In genomic region chr4:108233654-108234053, GRCm38 (mm10) we compare ENCODE assay signal across 26 mouse cellular contexts. TPM values are rescaled to one million over a fixed set of nuclear protein-coding genes. Genes with fewer than 3 reads are reported as not detected.
DNase-seq lines count a peak whose midpoint lies in the region; ATAC-seq and TF ChIP-seq lines count a peak whose summit lies in the region.
"Had no signal": no experiment of that assay in that cellular context is flagged by ENCODE, and none has a peak within 500 bp of the region (broad histone marks: within the 10 kb centered on the region; RNA-seq: fewer than 3 reads in every experiment).

No protein-coding gene starts in this region.

- H3K9ac ChIP-seq in liver, embryonic 15.5 days: no peak overlapping the region
- no peak overlapping the region for H3K9ac ChIP-seq in intestine, embryonic 15.5 days
- no peak overlapping the region for H3K9ac ChIP-seq in liver, postnatal 0 days (replicated peaks)
- H3K9ac ChIP-seq: heart, embryonic 13.5 days; hindbrain, embryonic 13.5 days had no signal

- no peak for TF ChIP-seq CTCF in kidney, adult 2 months (conservative IDR thresholded peaks at IDR 0.05; ENCODE audit: insufficient read depth, insufficient read length, low read depth, low read length)
- no peak for TF ChIP-seq CTCF in liver, postnatal 0 days (IDR thresholded peaks at IDR 0.05; ENCODE audit: low read depth)

- H3K27ac ChIP-seq in kidney, adult 2 months (ENCODE audit: insufficient read depth, low read depth, low read length): no peak overlapping the region
- no peak overlapping the region for H3K27ac ChIP-seq in liver, embryonic 15.5 days (replicated peaks)
- no peak overlapping the region for H3K27ac ChIP-seq in intestine, embryonic 15.5 days
- H3K27ac ChIP-seq in liver, postnatal 0 days (ENCODE audit: low read depth): peak overlapping the region; percentile 93
- H3K27ac ChIP-seq: heart, adult 2 months; heart, embryonic 10.5 days; heart, embryonic 13.5 days; hindbrain, embryonic 10.5 days; hindbrain, embryonic 13.5 days had no signal

- 65% methylated on average over 3 of the region's 3 CpGs for WGBS in kidney, adult 2 months
- WGBS in liver, embryonic 15.5 days (ENCODE audit: insufficient replicate concordance): 59% methylated on average over 3 of the region's 3 CpGs
- WGBS in intestine, embryonic 15.5 days: 72% methylated on average over 3 of the region's 3 CpGs
- WGBS in liver, postnatal 0 days (ENCODE audit: insufficient replicate concordance): 65% methylated on average over 3 of the region's 3 CpGs

- H3K4me1 ChIP-seq in kidney, adult 2 months (ENCODE audit: control insufficient read depth, insufficient read depth, low read length): no peaks in the 10 kb centered on the region; the same call in 1 of the 2 replicates
- no peaks in the 10 kb centered on the region; the same call in 1 of the 2 replicates for H3K4me1 ChIP-seq in liver, embryonic 15.5 days (replicated peaks)
- no peaks in the 10 kb centered on the region for H3K4me1 ChIP-seq in intestine, embryonic 15.5 days (replicated peaks)
- H3K4me1 ChIP-seq in liver, postnatal 0 days (ENCODE audit: insufficient read depth): no peaks in the 10 kb centered on the region
- H3K4me1 ChIP-seq: heart, embryonic 10.5 days; heart, embryonic 13.5 days; hindbrain, embryonic 10.5 days; hindbrain, embryonic 13.5 days had no signal

- H3K36me3 ChIP-seq in kidney, adult 2 months (ENCODE audit: control insufficient read depth, insufficient read depth, low read length): peaks cover 6% of the 10 kb centered on the region
- peaks cover 20% of the 10 kb centered on the region for H3K36me3 ChIP-seq in liver, embryonic 15.5 days (replicated peaks)
- peaks cover 7% of the 10 kb centered on the region; the same call in 1 of the 2 replicates for H3K36me3 ChIP-seq in intestine, embryonic 15.5 days
- H3K36me3 ChIP-seq in liver, postnatal 0 days (replicated peaks; ENCODE audit: insufficient read depth, low read length): peaks cover 18% of the 10 kb centered on the region

- TF ChIP-seq EP300 in liver, postnatal 0 days (IDR thresholded peaks at IDR 0.05; ENCODE audit: low read depth): peak; percentile 85

- DNase-seq in kidney, adult 2 months: peak; percentile 33
- DNase-seq in kidney, adult 18-20 months: no peak
- DNase-seq in liver: no peak
- no peak for DNase-seq in liver, postnatal 0 days
- DNase-seq in cerebellum, adult 18-20 months: no peak
- DNase-seq in heart, postnatal 36 days: no peak
- DNase-seq: adrenal gland, adult 8-10 months; adrenal gland, postnatal 25 days; cerebellum, adult 11-12 months; cerebellum, adult 9-10 months; cerebellum, postnatal 14 days; gastrocnemius, postnatal 25 days; heart, adult 2 months had no signal

- no peak for TF ChIP-seq POLR2A in kidney, adult 2 months (IDR thresholded peaks at IDR 0.05; ENCODE audit: low read depth, low read length)

- 0 out of 2 replicates have a peak, but pooled peaks have one; percentile 40 for ATAC-seq in liver, embryonic 15.5 days (ENCODE audit: insufficient read depth)
- ATAC-seq in intestine, embryonic 15.5 days: 0 out of 2 replicates have a peak, but pooled peaks have one; percentile 47
- ATAC-seq in liver, postnatal 0 days: peak; percentile 95
- ATAC-seq: activated CD4-positive, CD25-positive, alpha-beta regulatory T cell, adult 4 months; forebrain, embryonic 14.5 days; hindbrain, embryonic 16.5 days had no signal

- intact Hi-C loops in heart, postnatal 36 days (cut with DNase I): no loop called here

- no peak overlapping the region for H3K4me2 ChIP-seq in liver, embryonic 15.5 days
- H3K4me2 ChIP-seq in intestine, embryonic 15.5 days (replicated peaks): no peak overlapping the region
- no peak overlapping the region for H3K4me2 ChIP-seq in liver, postnatal 0 days (ENCODE audit: low read depth, low read length)
- H3K4me2 ChIP-seq: heart, embryonic 13.5 days; hindbrain, embryonic 13.5 days had no signal

- no peaks in the 10 kb centered on the region for H3K9me3 ChIP-seq in liver, embryonic 15.5 days (replicated peaks)
- no peaks in the 10 kb centered on the region for H3K9me3 ChIP-seq in intestine, embryonic 15.5 days
- no peaks in the 10 kb centered on the region for H3K9me3 ChIP-seq in liver, postnatal 0 days (ENCODE audit: low read length)
- H3K9me3 ChIP-seq: heart, embryonic 10.5 days; heart, embryonic 13.5 days; hindbrain, embryonic 10.5 days; hindbrain, embryonic 13.5 days had no signal

- no peak overlapping the region for H3K4me3 ChIP-seq in kidney, adult 2 months (ENCODE audit: insufficient read depth, low read depth, low read length)
- H3K4me3 ChIP-seq in liver, embryonic 15.5 days (replicated peaks): no peak overlapping the region
- H3K4me3 ChIP-seq in intestine, embryonic 15.5 days (replicated peaks): no peak overlapping the region
- no peak overlapping the region for H3K4me3 ChIP-seq in liver, postnatal 0 days (ENCODE audit: low read depth, low read length)
- H3K4me3 ChIP-seq: heart, adult 2 months; heart, embryonic 10.5 days; heart, embryonic 13.5 days; hindbrain, embryonic 10.5 days; hindbrain, embryonic 13.5 days had no signal

- H3K27me3 ChIP-seq in kidney, adult 2 months (replicated peaks; ENCODE audit: control insufficient read depth, insufficient read depth, low read length): no peaks in the 10 kb centered on the region
- no peaks in the 10 kb centered on the region for H3K27me3 ChIP-seq in liver, embryonic 15.5 days
- no peaks in the 10 kb centered on the region for H3K27me3 ChIP-seq in intestine, embryonic 15.5 days (replicated peaks)
- H3K27me3 ChIP-seq in liver, postnatal 0 days (ENCODE audit: insufficient read depth, low read length): no peaks in the 10 kb centered on the region
- H3K27me3 ChIP-seq: heart, embryonic 13.5 days; hindbrain, embryonic 13.5 days had no signal

RNA-seq across cellular contexts. Expression of gene Zyg11a, which starts 15.8 kb away (rescaled TPM):
- polyA plus RNA-seq in kidney, adult 2 months (2012; rRNA removed): 0.11 and 0.19 TPM in 2 replicates
- polyA plus RNA-seq in liver, embryonic 15.5 days (2015; fragmentation: Nextera tagmentation; extraction: Ambion mirVana): 0.21 and 0.35 TPM in 2 replicates
- 0.09 and 0.14 TPM in 2 replicates for polyA plus RNA-seq in intestine, embryonic 15.5 days (2015; fragmentation: Nextera tagmentation; extraction: Ambion mirVana)
- 0.75 and 0.86 TPM in 2 replicates for polyA plus RNA-seq in liver, postnatal 0 days (2015; fragmentation: Nextera tagmentation; extraction: Ambion mirVana)
- total RNA-seq in heart, postnatal 36 days (2021): under 1 TPM in 1 of 2 experiments, not detected in 1; 0.14 TPM
- total RNA-seq: granulocyte monocyte progenitor cell, adult 5-6 weeks; heart, postnatal 25 days had no signal
- polyA plus RNA-seq: activated CD4-positive, CD25-positive, alpha-beta regulatory T cell, adult 4 months; embryonic facial prominence, embryonic 11.5 days; forebrain, embryonic 11.5 days; forebrain, embryonic 14.5 days; heart, embryonic 10.5 days; hindbrain, embryonic 13.5 days had no signal

Comparison
In these comparisons a context has a peak if more than half of its experiments do, and no peak if none do; other contexts are left out.
1. ATAC-seq: peak in every context shown above with its lines; median percentile 95 in liver, postnatal 0 days; 47 in intestine, embryonic 15.5 days; 40 in liver, embryonic 15.5 days.